Mouse (Mus musculus): ENCODE measurements around the gene Tmed10.

GRCm38 (mm10) chr12:85308651-85309050, 66.0 kb downstream of the Tmed10 start:
- TF ChIP-seq CTCF (conservative IDR thresholded peaks at IDR 0.05; ENCODE audit: insufficient read depth, insufficient read length, low read depth, low read length) (no peak), POLR2A (IDR thresholded peaks at IDR 0.05; ENCODE audit: low read depth, low read length) (no peak)
